Mouse (Mus musculus): ENCODE data around the gene Gse1. TPM values are rescaled to one million over a fixed set of nuclear protein-coding genes. Genes with fewer than 3 reads are reported as not detected.

The Gse1 gene
- polyA plus RNA-seq, 1 experiment: 55.9 TPM

DNA sequence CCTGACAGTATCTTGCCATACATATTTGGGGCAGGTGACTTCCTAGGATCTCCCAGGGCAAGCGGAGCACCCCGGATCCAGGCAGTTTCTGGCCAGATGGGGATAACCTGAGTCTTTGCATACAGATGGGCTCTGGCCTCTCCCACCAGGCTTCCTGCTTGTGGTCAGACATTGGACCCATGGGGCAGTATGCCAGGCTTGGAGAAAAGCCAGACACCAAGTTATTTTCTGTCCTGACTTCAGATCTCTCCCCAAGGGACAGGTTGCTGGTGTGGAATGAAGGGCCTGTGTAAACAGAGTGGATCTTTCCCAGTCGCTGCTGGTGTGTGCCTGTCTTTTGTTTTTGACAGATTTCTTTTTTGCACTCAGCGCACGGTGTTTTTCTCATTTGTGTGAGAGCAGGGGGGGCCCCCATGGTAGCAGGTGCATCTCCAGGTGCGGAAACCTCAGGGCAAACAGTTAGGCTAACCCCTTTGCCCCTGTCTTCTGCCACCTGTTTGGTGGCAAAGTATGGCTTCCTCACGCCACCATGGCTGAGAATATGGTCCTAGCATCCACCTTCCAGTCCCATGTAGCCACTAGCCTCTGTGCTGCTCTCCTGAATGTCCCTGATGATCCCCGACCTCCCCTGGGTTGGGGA, 315.3 kb downstream of the Gse1 start:
- Histone ChIP-seq H3K27ac (ENCODE audit: insufficient read depth, low read depth, low read length) (peak overlapping the region; percentile 86), H3K4me1 (ENCODE audit: control insufficient read depth, insufficient read depth, insufficient read length, low read length) (peaks cover 72% of the 10 kb centered on the region), H3K4me3 (ENCODE audit: low read depth, low read length) (no peak overlapping the region), H3K36me3 (ENCODE audit: control insufficient read depth, insufficient read depth, low read length) (no peaks in the 10 kb centered on the region), H3K27me3 (ENCODE audit: control insufficient read depth, insufficient read depth, low read length) (no peaks in the 10 kb centered on the region)
- TF ChIP-seq POLR2A (IDR thresholded peaks at IDR 0.05; ENCODE audit: low read depth, low read length): no peak
- no peak for TF ChIP-seq CTCF (IDR thresholded peaks at IDR 0.05; ENCODE audit: extremely low read depth, insufficient read length, insufficient replicate concordance, low read depth, low read length)
- WGBS: 9% methylated on average over 8 of the region's 8 CpGs

GRCm38 (mm10) chr8:120544155-120544554, 315.9 kb downstream of the Gse1 start:
- Histone ChIP-seq H3K4me1 (ENCODE audit: control insufficient read depth, insufficient read depth, insufficient read length, low read length) (peaks cover 67% of the 10 kb centered on the region), H3K27ac (ENCODE audit: insufficient read depth, low read depth, low read length) (peak overlapping the region; percentile 86), H3K36me3 (ENCODE audit: control insufficient read depth, insufficient read depth, low read length) (no peaks in the 10 kb centered on the region), H3K4me3 (ENCODE audit: low read depth, low read length) (no peak overlapping the region), H3K27me3 (ENCODE audit: control insufficient read depth, insufficient read depth, low read length) (no peaks in the 10 kb centered on the region)
- 30% methylated on average over 5 of the region's 5 CpGs for WGBS
- TF ChIP-seq POLR2A (IDR thresholded peaks at IDR 0.05; ENCODE audit: low read depth, low read length): no peak
- no peak for TF ChIP-seq CTCF (IDR thresholded peaks at IDR 0.05; ENCODE audit: extremely low read depth, insufficient read length, insufficient replicate concordance, low read depth, low read length)

DNA sequence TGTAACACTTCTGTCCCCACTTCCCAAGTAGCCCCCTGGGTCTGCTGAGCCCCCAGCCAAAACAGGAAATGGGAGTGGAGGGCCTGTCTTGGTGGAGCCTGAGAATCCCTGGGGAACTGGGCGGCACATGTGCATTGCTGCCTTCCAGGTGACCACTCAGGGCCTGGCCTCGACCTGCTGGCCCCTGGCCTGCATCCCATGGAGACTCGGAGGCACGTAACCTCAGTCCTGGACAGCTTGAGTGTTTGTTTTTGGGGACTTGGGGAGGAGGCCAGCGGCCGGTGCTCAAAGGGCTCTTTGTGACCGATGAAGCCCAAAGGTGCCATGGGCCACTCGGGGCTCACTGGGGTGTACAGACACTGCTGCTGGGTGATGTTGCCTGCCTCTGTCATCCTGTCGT, 319.3 kb downstream of the Gse1 start:
- TF ChIP-seq POLR2A (IDR thresholded peaks at IDR 0.05; ENCODE audit: low read depth, low read length): no peak
- no peak for TF ChIP-seq CTCF (IDR thresholded peaks at IDR 0.05; ENCODE audit: extremely low read depth, insufficient read length, insufficient replicate concordance, low read depth, low read length)
- Histone ChIP-seq H3K27me3 (ENCODE audit: control insufficient read depth, insufficient read depth, low read length) (no peaks in the 10 kb centered on the region), H3K4me1 (ENCODE audit: control insufficient read depth, insufficient read depth, insufficient read length, low read length) (peaks cover 53% of the 10 kb centered on the region), H3K27ac (ENCODE audit: insufficient read depth, low read depth, low read length) (no peak overlapping the region), H3K36me3 (ENCODE audit: control insufficient read depth, insufficient read depth, low read length) (no peaks in the 10 kb centered on the region), H3K4me3 (ENCODE audit: low read depth, low read length) (no peak overlapping the region)
- WGBS: 79% methylated on average over 9 of the region's 9 CpGs

DNA sequence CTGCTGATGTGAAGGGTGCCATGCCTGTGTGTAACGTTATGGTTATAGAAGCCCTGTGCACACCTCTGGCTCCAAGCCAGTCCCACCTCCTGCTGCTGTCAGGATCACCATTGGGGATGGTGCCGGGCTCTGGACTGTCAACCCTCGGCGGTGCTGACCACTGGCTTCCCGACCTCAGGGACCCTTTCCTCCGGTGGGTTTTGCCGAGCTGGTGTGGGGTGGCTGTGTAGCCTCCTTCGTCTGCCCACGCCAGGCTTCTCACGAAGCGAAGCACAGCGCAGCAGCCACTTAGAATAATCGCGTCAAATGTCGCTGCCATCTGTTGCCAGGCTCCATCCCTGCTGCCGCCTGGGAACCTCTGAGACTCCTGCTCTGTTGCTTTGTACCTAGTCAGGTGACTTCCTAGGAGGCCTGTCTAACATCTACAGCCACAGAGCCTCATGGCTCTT, 320.1 kb downstream of the Gse1 start:
- no peaks in the 10 kb centered on the region for H3K27me3 ChIP-seq (ENCODE audit: control insufficient read depth, insufficient read depth, low read length)
- no peak for TF ChIP-seq CTCF (IDR thresholded peaks at IDR 0.05; ENCODE audit: extremely low read depth, insufficient read length, insufficient replicate concordance, low read depth, low read length)
- no peak for TF ChIP-seq POLR2A (IDR thresholded peaks at IDR 0.05; ENCODE audit: low read depth, low read length)
- H3K4me3 ChIP-seq (ENCODE audit: low read depth, low read length): no peak overlapping the region
- H3K4me1 ChIP-seq (ENCODE audit: control insufficient read depth, insufficient read depth, insufficient read length, low read length): peaks cover 46% of the 10 kb centered on the region
- H3K27ac ChIP-seq (ENCODE audit: insufficient read depth, low read depth, low read length): no peak overlapping the region
- H3K36me3 ChIP-seq (ENCODE audit: control insufficient read depth, insufficient read depth, low read length): peaks cover 1% of the 10 kb centered on the region; the same call in 1 of the 2 replicates
- WGBS: 80% methylated on average over 16 of the region's 16 CpGs

DNA sequence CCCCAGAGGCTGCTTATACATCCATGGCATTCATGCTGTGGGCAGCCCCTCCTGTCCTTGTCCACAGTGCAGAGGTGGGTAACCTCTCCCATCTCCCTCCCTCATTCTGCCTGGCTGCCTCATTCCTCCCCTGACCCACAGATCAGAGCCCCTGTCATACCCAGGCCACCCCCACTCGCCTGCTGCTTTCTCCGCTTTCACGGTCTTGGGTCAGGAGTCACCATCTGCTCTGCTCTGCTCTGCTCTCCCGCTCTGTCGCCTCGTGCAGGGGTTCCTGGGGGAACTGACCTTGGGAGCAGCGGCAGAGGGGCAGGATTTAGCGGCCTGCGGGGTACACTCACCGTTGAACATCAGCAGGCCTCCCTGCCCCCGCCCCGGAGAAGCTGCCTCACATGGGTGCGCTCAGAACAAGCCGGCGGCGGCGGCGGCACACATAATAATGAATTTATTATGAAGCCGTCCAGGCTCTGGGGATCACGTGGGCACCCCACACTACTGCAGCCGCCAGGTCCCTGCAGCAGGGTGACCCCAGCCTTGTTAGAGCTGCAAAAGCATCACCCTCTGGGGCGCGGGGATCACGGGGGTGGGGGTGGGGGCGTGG, 321.2 kb downstream of the Gse1 start:
- H3K27me3 ChIP-seq (ENCODE audit: control insufficient read depth, insufficient read depth, low read length): no peaks in the 10 kb centered on the region
- 43% methylated on average over 25 of the region's 25 CpGs for WGBS
- no peak overlapping the region for H3K4me3 ChIP-seq (ENCODE audit: low read depth, low read length)
- TF ChIP-seq POLR2A (IDR thresholded peaks at IDR 0.05; ENCODE audit: low read depth, low read length): no peak
- TF ChIP-seq CTCF (IDR thresholded peaks at IDR 0.05; ENCODE audit: extremely low read depth, insufficient read length, insufficient replicate concordance, low read depth, low read length): no peak
- H3K36me3 ChIP-seq (ENCODE audit: control insufficient read depth, insufficient read depth, low read length): peaks cover 10% of the 10 kb centered on the region
- peaks cover 45% of the 10 kb centered on the region for H3K4me1 ChIP-seq (ENCODE audit: control insufficient read depth, insufficient read depth, insufficient read length, low read length)
- no peak overlapping the region for H3K27ac ChIP-seq (ENCODE audit: insufficient read depth, low read depth, low read length)

- peaks cover 15% of the 10 kb centered on the region for H3K36me3 ChIP-seq (ENCODE audit: control insufficient read depth, insufficient read depth, low read length)
- no peak for TF ChIP-seq CTCF (IDR thresholded peaks at IDR 0.05; ENCODE audit: extremely low read depth, insufficient read length, insufficient replicate concordance, low read depth, low read length)
- TF ChIP-seq POLR2A (IDR thresholded peaks at IDR 0.05; ENCODE audit: low read depth, low read length): no peak
- peaks cover 41% of the 10 kb centered on the region for H3K4me1 ChIP-seq (ENCODE audit: control insufficient read depth, insufficient read depth, insufficient read length, low read length)
- H3K4me3 ChIP-seq (ENCODE audit: low read depth, low read length): no peak overlapping the region
- no peaks in the 10 kb centered on the region for H3K27me3 ChIP-seq (ENCODE audit: control insufficient read depth, insufficient read depth, low read length)
- H3K27ac ChIP-seq (ENCODE audit: insufficient read depth, low read depth, low read length): no peak overlapping the region
- whole genome bisulfite sequencing: 68% methylated on average over 11 of the region's 11 CpGs
Observed at GRCm38 (mm10) chr8:120549922-120550321, 321.7 kb downstream of the Gse1 start.

DNA sequence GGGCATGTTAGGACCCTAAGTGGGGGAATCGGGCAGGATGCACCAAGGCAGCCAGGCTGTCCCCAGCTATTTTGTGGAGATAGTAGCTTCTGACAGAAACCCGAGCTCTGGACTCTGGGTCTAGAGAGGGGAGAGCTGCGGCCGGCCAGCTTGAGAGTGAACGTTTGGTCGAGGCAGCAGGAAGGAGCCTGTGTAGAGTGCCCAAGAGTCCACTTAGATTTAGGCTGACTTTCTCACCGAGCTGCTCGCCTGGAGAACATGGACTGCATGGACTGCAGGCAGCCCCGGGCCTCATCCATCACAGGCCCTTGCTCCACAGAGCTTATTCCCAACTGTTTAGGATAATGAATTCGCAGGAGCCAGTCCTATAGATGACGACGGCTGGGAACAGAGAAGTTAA, 322.2 kb downstream of the Gse1 start:
- WGBS: 70% methylated on average over 12 of the region's 12 CpGs
- H3K4me3 ChIP-seq (ENCODE audit: low read depth, low read length): no peak overlapping the region
- H3K4me1 ChIP-seq (ENCODE audit: control insufficient read depth, insufficient read depth, insufficient read length, low read length): peaks cover 37% of the 10 kb centered on the region
- H3K36me3 ChIP-seq (ENCODE audit: control insufficient read depth, insufficient read depth, low read length): peaks cover 17% of the 10 kb centered on the region
- H3K27ac ChIP-seq (ENCODE audit: insufficient read depth, low read depth, low read length): no peak overlapping the region
- H3K27me3 ChIP-seq (ENCODE audit: control insufficient read depth, insufficient read depth, low read length): no peaks in the 10 kb centered on the region
- TF ChIP-seq POLR2A (IDR thresholded peaks at IDR 0.05; ENCODE audit: low read depth, low read length) (no peak), CTCF (IDR thresholded peaks at IDR 0.05; ENCODE audit: extremely low read depth, insufficient read length, insufficient replicate concordance, low read depth, low read length) (no peak)
